Mouse (Mus musculus) right cerebral cortex, postnatal 4 days (tissue): ENCODE results near the gene Obsl1.
A peak's percentile ranks its signal among the peaks of the same experiment; 100 is the strongest.

Source experiments
- DNase-seq: peaks from one replicate; pipeline ENCODE4 v3.0.0-alpha.2; 2022

Obsl1 gene

GRCm38 (mm10) chr1:75480735-75481134 is 25.5 kb downstream of the Obsl1 start:
- DNase-seq: no peak

DNA sequence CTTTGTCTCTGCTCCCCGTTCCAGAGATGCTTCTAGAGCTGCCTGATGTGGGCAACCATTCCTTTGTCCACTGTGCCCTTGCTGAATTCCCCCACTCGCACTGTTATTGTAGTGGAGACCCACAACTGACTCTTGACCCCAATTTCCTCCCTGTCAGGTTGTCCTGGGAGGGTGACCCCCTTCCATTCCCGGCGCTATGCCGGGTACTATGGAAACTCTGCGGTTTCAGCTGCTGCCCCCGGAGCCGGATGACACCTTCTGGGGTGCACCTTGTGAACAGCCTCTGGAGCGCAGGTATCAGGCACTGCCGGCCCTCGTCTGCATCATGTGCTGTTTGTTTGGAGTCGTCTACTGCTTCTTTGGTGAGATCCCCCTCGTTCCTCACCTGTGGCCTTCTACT is 26.2 kb downstream of the Obsl1 start:
- DNase-seq: no peak

DNA sequence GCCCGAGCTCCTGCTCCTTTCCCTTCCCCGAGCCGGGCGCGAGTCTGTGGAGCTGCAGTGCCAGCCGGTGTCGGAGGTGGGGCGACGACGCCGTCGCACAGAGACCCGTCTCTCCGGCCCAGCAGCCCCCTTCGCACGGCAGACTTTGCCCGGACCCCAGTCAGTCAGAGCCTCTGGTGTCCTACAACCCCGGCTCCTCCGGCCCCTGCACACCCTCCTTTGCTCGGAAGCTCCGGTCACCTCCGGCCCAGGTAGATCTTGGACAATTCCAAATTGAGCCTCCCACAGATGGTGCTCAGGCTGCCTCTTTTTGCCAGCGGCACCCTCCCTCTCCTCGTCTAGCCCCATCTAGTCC is 26.6 kb downstream of the Obsl1 start:
- no peak for DNase-seq

DNA sequence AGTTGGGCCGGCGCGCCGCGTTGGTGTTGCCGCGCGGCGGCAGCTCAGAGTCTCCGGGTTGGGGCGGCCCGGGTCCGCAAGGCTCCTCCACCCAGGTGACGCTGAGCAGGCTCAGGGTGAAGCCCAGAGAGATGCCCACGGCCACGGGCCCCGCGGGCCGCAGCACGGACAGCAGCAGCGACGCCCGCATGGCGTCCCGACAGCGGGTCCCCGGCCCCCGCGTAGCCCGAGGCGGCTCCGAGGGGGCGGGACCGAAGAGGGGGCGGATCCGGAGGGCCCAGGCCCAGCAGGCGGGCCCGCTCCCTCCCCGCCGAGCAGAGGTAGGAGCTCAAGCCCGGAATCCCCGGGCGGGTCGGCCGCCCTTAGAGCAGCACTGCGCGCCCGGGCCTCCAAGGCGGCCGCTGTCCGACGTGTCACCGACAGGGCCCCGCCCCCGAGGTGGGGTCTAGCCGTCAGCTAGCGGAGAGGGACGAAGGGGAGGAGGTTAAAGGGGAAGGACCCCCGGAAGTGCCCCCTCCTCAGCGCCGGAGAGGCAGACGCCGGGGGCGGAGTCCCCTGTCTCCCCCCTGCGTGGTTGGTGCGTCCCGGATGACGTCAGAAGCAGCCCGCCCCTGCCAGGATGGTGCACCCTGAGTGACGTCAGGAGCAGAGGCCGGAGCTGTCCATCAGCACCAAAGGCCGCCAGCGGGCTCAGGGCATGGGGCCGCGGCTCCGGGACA is 27.2 kb downstream of the Obsl1 start, which contains the start of the genes Chpf and Tmem198:
Gene Chpf (minus strand): TSS at position 392 of the 719 bp plus-strand sequence.
Gene Tmem198 (plus strand): TSS at position 617 of the 719 bp plus-strand sequence.
- DNase-seq: peak; percentile 96

GRCm38 (mm10) chr1:75478497-75478896 is 27.8 kb downstream of the Obsl1 start:
- no peak for DNase-seq

GRCm38 (mm10) chr1:75477966-75478290 is 28.3 kb downstream of the Obsl1 start:
- DNase-seq: no peak

- DNase-seq: peak; percentile 86
Observed at GRCm38 (mm10) chr1:75477264-75477965, 28.8 kb downstream of the Obsl1 start.

DNA sequence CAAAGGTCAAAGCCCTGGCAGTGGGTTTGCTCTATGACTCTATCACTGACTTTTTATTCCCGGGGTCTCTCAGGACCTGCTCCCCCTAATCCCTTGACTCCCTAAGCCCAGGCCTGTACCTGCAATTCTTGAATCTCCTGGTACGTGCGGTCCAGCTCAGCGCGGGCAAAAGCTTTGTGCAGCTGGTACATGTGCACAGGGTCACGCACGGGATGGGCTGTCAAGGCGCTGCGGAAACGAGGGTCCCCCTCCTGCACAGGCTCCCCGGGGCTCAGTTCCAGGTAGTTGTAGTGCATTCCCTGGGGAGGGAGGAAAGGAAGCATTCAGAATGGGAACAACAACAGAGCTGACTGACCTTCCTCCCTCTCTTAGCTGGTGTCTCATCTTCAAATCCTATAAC is 29.8 kb downstream of the Obsl1 start:
- no peak for DNase-seq

- no peak for DNase-seq
Observed at GRCm38 (mm10) chr1:75469287-75469825, 36.9 kb downstream of the Obsl1 start.

DNA sequence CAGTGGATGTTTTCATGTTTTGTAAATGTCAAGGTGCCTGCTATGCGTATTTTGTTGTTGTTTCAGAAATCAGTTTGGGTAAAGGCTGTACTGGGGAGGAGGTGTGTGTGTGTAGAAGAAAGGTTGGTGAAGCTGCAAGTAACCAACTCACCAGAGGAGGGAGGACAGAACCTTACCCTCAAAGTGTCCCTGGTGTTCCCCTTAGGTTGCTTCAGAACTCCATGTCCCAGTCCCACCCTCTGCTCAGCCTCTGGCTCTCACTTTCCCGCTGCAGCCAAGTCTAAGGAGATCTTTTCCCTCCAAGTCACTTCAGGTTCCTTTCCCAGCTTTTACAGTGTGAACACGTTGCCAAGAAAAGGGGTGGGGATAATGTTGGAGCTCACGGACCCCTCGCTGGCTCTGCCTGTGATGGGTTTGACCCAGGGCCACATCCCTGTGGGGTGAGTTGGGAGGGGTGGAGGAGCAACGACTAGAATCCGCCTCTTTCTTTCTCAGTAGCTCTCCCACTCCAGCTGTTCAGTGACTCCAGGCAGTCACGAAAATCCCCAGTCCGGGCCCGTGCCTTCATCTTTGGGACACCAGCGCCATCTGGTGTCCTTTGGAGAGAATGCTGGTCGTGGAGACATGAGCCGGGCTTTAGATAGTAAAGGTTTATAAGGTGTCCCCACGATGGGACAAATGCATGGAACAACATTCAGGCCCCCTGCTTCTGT is 38.9 kb downstream of the Obsl1 start:
- peak; percentile 78 for DNase-seq

GRCm38 (mm10) chr1:75463652-75464204 is 42.5 kb downstream of the Obsl1 start:
- DNase-seq: no peak

DNA sequence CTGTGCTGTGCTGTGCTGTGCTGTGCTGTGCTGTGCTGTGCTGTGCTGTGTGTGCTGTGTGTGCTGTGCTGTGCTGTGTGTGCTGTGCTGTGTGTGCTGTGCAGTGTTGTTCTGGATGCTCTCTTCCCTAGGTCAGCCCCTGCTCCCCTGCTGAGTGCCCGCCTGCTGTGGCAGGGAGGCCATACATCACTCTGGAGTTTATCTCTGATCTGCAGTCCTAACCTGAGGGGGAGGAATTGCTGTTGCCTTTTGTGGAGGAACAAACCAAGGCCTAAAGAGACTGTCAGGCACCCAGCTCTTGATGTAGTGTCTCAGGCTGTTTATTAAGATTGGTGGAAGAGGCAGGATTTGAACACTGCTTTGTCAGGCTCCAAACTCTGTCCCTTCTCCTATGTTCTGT is 43.6 kb downstream of the Obsl1 start:
- DNase-seq: no peak

GRCm38 (mm10) chr1:75460297-75460696 is 46.0 kb downstream of the Obsl1 start:
- DNase-seq: no peak

DNA sequence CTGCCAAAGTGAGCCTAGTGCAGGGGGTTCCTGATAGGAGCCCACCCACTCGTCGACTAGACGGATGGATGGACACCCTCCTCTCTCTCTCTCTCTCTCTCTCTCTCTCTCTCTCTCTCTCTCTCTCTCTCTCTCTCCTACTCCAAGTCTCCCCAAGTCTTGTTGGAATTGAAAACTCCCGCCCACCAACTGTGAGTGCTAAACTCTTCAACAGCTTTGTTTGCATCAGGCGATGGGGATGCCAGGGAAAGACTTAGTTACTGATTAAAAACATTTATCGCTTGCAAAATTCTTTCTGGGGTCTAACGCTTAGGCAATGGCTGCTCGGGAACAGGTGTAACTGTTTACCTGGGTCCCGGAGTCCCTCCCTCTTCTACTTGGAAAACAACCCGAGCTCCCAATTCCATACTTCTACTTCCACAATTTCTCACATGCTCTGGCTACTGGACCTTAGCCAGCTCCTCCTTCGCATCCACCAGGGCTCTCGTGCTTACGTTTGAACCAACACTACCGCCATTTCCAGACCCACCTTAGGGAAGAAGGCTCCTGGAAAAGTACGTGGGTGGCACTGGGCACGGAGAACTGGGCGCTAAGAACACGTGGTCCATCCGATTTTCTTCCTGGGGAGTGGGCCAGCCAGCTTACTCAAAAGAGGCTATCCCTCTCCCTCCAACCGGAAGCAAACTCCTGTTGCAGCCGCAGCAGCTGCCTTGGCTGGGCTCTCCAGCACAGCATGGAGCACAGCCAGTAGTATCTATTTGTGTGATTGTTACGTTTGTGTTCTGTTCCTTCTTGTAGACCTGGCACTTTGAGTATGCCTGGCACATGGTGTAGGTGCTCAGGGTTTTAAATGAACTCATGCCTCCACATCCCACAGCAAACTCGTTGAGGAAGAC is 47.2 kb downstream of the Obsl1 start:
- no peak for DNase-seq

GRCm38 (mm10) chr1:75458025-75458788 is 48.0 kb downstream of the Obsl1 start:
- no peak for DNase-seq

DNA sequence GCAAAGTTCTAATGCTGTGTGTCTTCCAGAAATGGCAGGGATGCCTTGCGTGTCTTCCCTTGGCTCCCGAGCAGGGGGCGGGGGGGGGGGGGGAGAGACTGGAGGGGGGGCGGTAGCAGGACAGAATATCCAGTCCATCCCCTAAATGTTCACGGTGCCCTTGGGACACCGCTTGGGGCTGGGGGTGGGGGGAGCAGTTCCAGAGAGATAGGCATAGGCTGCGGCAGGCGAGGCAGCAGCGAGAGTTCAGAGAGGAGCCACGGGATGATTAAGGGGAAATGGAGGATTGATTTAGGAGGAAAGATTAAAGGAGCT is 48.6 kb downstream of the Obsl1 start:
- DNase-seq: no peak

- DNase-seq: no peak
Observed at GRCm38 (mm10) chr1:75456746-75457564, 49.3 kb downstream of the Obsl1 start.

DNA sequence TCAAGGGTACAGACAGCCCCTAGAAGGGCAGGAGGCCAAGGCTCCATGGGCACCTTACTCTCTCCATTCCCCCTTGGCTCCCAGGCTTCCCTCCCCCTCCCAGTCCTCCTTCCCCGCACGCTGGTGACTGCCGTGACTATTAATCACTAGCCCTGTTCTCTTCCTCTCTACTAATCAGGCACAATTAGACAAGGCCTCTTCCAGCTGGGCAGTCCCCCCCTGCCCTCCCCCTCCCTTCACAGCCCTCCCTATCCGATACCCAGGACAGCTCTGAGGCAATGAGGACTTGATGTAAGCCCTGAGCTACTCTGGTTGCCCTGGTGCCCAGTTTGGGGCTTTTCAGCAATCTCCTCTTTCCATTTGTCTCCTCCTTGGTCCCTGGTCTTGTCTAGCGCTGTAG is 50.3 kb downstream of the Obsl1 start:
- DNase-seq: no peak

- no peak for DNase-seq
Observed at GRCm38 (mm10) chr1:75455433-75455832, 50.8 kb downstream of the Obsl1 start.

- no peak for DNase-seq
Observed at GRCm38 (mm10) chr1:75451900-75452299, 54.4 kb downstream of the Obsl1 start.
